Mouse (Mus musculus) right cerebral cortex, postnatal 4 days (tissue): ENCODE data around the gene Olfml1.

Experiments used
- DNase-seq: peaks from one replicate; pipeline ENCODE4 v3.0.0-alpha.2; 2022

Gene Olfml1

GRCm38 (mm10) chr7:107567261-107567671 is at the start of gene Olfml1:
TSS of gene Olfml1 (plus strand) at chr7:107567446.
- no peak for DNase-seq

DNA sequence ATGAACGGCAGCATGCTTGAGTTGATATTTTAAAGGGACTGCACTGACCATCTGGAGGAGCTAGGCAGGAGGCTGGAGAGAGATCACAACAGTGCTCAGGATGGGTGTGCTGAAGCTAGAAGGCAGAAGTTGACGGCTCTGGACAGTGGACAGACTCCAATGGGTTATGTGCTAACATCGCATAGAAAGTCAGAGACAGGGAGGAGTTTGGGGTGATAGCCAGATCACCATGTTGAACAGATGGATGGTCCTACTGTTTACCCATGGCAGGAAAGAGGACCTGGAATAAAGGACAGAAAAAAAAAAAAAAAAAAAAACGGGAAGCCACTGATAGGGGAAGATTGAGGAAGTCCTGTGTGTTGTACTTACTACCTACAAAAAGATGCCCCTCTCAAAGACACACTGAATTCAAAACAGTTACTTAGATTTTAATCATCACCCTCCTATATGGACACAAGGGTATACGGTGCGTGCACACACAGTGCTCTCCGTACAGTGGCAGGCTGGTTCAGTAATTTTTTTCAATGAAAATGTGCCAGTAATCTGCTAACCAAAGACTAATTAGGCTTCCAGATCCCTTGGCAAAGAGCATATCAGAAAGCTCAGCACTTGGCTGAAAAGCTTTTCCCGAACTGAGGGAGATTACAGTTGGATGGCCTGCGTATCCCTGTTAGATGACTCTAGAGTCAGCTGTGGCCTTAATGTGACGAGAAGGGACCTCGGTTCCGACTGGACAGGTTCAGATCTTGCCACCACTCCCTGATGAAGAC is 47.8 kb upstream of the Olfml1 start:
- no peak for DNase-seq

DNA sequence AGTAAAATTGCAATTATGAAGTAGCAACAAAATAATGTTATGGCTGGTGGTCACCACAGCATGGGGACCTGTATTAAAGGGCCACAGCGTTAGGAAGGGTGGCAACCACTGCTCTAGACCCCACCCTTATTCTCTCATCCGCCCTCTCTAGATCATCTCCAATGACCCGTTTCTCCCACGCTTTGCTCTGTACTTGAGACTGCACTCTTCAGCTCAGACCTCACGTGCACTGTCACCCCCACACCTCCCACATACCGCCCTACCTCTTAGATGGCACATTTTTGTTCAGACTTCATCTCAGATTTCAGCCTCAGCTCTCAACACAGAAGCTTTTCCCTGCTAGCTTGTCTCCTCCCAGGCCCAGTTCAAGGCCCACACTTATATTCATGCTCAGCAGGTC is 45.8 kb upstream of the Olfml1 start:
- no peak for DNase-seq

DNA sequence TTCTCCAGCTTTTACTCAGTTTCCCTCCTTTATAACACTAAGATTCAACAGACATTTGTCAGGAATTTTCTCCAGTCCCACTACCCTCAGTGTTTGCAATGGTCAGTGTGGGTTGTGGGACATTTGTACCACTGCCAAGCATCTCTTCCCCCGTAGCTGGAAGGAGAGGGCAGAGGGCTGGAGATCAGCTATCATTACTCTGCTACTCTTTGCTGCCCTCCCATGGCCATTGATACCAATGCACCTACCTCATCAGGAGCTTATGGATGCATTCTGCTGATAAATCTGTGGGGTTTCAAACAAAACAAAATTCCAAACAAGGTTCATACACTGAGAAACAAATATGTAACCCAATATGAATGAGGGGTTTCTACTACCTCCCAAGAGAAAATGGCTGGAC is 40.9 kb upstream of the Olfml1 start:
- peak; percentile 48 for DNase-seq

DNA sequence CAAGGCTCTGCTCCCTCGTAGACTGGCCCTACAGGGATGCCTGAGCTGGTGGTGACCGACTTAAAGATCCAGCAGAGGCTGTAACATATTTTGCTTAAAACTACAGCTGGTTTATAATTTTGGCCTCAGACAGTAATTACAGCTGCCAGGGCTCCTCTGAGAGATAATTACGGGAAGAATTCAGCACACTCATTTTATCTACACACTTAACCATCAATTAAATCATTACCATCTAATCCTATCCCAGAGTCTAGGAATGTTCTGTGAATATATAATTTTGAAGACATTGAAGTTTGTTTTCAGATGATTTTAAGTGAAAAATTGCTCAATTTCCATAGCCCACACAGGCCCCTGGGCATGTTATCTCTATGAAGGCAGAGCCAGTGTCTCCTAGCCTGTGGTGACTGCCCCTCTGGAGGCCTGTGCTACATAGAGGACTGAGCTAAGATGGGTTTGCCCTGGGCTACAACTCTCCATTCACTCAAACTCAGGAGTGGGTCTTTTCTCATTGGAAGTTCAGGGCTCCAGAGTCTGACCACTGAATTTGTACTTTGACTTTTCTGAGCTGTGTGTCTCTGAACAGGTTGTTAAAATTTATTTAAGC is 39.0 kb upstream of the Olfml1 start:
- DNase-seq = no peak

- no peak for DNase-seq
These were observed 37.9 kb upstream of the Olfml1 start for GRCm38 (mm10) chr7:107529364-107529763.

GRCm38 (mm10) chr7:107535311-107535710 is 31.9 kb upstream of the Olfml1 start:
- DNase-seq = no peak

- DNase-seq = no peak
These were observed 30.7 kb upstream of the Olfml1 start for GRCm38 (mm10) chr7:107536516-107536915.

DNA sequence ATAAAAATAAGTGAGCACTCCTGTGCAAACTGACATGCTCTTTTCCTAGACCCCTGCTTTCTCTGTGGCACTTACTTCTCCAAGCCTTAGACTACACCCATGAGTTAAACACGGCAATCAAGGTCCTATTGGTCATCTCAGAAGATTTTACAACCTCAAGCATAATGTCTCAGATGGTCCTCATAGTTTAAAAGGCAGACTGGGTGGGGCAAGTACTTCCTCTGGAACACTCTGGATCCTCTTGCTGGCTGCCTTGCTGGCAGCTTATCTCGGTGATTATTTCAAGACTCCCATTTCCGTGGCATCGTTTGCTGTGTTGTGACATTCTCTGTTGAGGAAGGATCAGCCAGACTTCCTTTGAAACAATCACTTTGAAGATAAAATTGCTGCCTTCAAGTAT is 27.2 kb upstream of the Olfml1 start:
- no peak for DNase-seq

GRCm38 (mm10) chr7:107545011-107545410 is 22.2 kb upstream of the Olfml1 start:
- no peak for DNase-seq

GRCm38 (mm10) chr7:107547872-107548271 is 19.4 kb upstream of the Olfml1 start:
- DNase-seq = no peak

GRCm38 (mm10) chr7:107553461-107553860 is 13.8 kb upstream of the Olfml1 start:
- no peak for DNase-seq

DNA sequence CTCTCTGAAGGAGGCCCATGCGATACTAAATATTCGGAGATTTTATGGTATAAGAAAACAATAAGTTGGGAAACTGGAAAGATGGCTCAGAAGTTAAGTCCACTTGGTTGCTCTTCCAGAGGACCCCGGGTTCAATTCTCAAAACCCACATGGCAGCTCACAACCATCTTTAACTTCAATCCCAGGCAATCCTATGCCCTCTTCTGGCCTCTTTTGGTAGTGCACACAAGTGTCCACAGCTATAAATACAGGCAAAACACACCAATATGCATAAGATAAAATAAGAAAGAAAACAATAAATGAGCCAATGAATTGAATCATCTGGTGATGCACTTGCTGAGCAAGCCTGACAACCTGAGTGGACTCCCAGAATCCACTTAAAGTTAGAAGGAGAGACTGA is 11.3 kb upstream of the Olfml1 start:
- DNase-seq = peak; percentile 18

DNA sequence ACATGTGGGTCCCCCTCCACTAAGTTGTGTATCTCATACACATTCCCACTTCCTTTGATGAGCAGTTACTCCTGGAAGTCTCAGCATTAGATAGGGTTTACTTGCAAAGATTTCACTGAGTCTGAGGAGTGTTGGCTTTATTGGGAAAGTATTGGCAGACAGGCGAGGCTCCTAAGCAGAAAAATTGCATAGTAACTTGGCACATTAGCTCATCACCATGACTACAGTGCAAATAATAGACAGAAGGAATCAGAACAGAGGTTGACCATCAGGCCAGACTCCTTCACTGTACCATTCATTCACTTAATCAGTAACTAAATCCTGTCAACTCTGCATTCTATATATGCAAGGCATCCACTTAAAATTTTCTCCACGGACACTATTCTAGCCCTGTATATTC is 6.6 kb upstream of the Olfml1 start:
- no peak for DNase-seq

- DNase-seq = no peak
These were observed 5.7 kb upstream of the Olfml1 start for GRCm38 (mm10) chr7:107561584-107561983.

GRCm38 (mm10) chr7:107563727-107564126 is 3.5 kb upstream of the Olfml1 start:
- DNase-seq = no peak

DNA sequence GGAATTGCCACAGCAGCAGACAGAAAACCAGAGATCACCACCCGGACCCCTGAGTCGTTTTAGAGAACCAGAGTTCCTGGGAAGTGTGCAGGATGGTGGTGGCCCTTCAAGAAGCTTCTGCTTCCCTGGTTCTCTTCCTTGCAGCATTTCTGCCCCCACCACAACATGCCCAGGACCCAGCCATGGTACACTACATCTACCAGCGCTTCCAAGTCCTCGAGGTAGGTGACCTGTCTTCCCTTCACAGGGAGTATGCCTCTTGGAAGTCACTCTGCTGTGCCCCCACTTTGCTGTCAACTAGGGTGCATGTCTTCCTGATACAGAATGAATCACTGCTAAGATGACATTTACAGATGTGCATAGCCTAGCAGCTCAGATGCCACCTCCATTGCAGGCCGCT is 428 bp downstream of the Olfml1 start:
- no peak for DNase-seq

DNA sequence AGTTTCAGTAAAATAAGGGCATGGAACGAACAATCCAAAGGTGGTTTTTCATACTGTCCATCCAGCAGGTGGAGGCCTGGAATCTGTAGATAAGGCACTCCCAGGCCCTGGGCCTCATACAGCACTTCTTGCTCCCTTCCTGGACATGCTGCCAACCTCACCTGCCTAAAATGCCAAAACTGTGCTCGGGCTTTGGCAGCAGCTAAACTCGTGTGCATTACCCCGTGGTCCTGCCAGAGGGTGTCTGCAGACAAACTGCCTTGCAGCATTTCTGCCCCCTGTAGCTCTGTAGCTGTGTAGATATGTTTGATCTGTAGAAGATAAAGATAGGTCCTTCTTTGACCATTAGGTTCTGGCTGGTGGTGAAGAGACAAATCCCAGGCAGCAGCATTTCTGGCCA is 1.7 kb downstream of the Olfml1 start:
- no peak for DNase-seq

DNA sequence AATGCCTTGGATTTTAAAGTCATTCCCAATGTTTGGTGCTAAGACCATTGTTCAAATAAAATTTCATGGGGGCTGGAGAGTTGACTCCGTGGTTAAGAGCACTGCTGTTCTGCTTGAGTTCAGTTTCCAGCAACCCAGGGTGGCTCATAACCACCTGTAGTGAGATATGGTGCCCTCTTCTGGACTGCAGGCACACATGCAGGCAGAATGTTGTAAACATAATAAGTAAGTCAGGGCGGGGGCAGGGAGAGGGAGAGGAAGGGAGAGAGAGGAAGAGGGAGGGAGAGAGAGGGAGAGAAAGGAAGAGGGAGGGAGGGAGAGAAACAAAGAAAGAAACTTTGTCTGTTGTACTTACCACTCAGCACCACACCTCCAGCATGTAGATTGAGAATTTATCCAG is 6.6 kb downstream of the Olfml1 start:
- DNase-seq = no peak

- no peak for DNase-seq
These were observed 7.0 kb downstream of the Olfml1 start for GRCm38 (mm10) chr7:107574276-107574675.

- DNase-seq = no peak
These were observed 25.4 kb downstream of the Olfml1 start for GRCm38 (mm10) chr7:107592641-107593040.

GRCm38 (mm10) chr7:107593904-107594303 is 26.7 kb downstream of the Olfml1 start:
- no peak for DNase-seq

GRCm38 (mm10) chr7:107594325-107594856 is 27.1 kb downstream of the Olfml1 start:
- DNase-seq = peak; percentile 52

- peak; percentile 74 for DNase-seq
These were observed 27.7 kb downstream of the Olfml1 start, which contains the start of gene Ppfibp2 for GRCm38 (mm10) chr7:107594857-107595402. TSS of gene Ppfibp2 (plus strand) at chr7:107595207.
